Mouse (Mus musculus): Measurements from ENCODE around the gene Pdx1. TPM values are rescaled to one million over a fixed set of nuclear protein-coding genes. Genes with fewer than 3 reads are reported as not detected.

Pdx1 gene
- not detected in 2 replicates for polyA plus RNA-seq (2012; ENCODE audit: insufficient read depth, insufficient read length, missing spikeins)

GRCm38 (mm10) chr5:147269926-147270672 is at the start of gene Pdx1:
Pdx1 (plus strand) TSS chr5:147269959.
- no peaks in the 10 kb centered on the region for H3K4me1 ChIP-seq (ENCODE audit: control insufficient read depth, insufficient read depth, insufficient read length, low read length)
- no peak within 1 kb of the TSS for H3K27ac ChIP-seq (replicated peaks; ENCODE audit: low read depth, low read length)
- H3K4me3 ChIP-seq (ENCODE audit: insufficient read depth, low read depth, low read length): no peak within 1 kb of the TSS

GRCm38 (mm10) chr5:147227354-147228112 is 42.2 kb upstream of the Pdx1 start:
- Histone ChIP-seq H3K4me1 (ENCODE audit: control insufficient read depth, insufficient read depth, insufficient read length, low read length) (no peaks in the 10 kb centered on the region), H3K27ac (replicated peaks; ENCODE audit: low read depth, low read length) (no peak overlapping the region), H3K4me3 (ENCODE audit: insufficient read depth, low read depth, low read length) (no peak overlapping the region)

GRCm38 (mm10) chr5:147235406-147236309 is 34.1 kb upstream of the Pdx1 start:
- Histone ChIP-seq H3K4me3 (ENCODE audit: insufficient read depth, low read depth, low read length) (no peak overlapping the region), H3K27ac (replicated peaks; ENCODE audit: low read depth, low read length) (no peak overlapping the region), H3K4me1 (ENCODE audit: control insufficient read depth, insufficient read depth, insufficient read length, low read length) (no peaks in the 10 kb centered on the region)

- Histone ChIP-seq H3K4me3 (ENCODE audit: insufficient read depth, low read depth, low read length) (no peak overlapping the region), H3K27ac (replicated peaks; ENCODE audit: low read depth, low read length) (no peak overlapping the region), H3K4me1 (ENCODE audit: control insufficient read depth, insufficient read depth, insufficient read length, low read length) (no peaks in the 10 kb centered on the region)
Measured at GRCm38 (mm10) chr5:147243908-147244307, 25.9 kb upstream of the Pdx1 start.

GRCm38 (mm10) chr5:147260189-147260588 is 9.6 kb upstream of the Pdx1 start:
- Histone ChIP-seq H3K4me3 (ENCODE audit: insufficient read depth, low read depth, low read length) (no peak overlapping the region), H3K4me1 (ENCODE audit: control insufficient read depth, insufficient read depth, insufficient read length, low read length) (no peaks in the 10 kb centered on the region), H3K27ac (replicated peaks; ENCODE audit: low read depth, low read length) (no peak overlapping the region)

GRCm38 (mm10) chr5:147260778-147261177 is 9.0 kb upstream of the Pdx1 start:
- no peak overlapping the region for H3K4me3 ChIP-seq (ENCODE audit: insufficient read depth, low read depth, low read length)
- H3K4me1 ChIP-seq (ENCODE audit: control insufficient read depth, insufficient read depth, insufficient read length, low read length): no peaks in the 10 kb centered on the region
- H3K27ac ChIP-seq (replicated peaks; ENCODE audit: low read depth, low read length): no peak overlapping the region

- no peak overlapping the region for H3K4me3 ChIP-seq (ENCODE audit: insufficient read depth, low read depth, low read length)
- H3K4me1 ChIP-seq (ENCODE audit: control insufficient read depth, insufficient read depth, insufficient read length, low read length): no peaks in the 10 kb centered on the region
- H3K27ac ChIP-seq (replicated peaks; ENCODE audit: low read depth, low read length): no peak overlapping the region
Measured at GRCm38 (mm10) chr5:147261899-147262541, 7.7 kb upstream of the Pdx1 start.

- Histone ChIP-seq H3K27ac (replicated peaks; ENCODE audit: low read depth, low read length) (no peak overlapping the region), H3K4me1 (ENCODE audit: control insufficient read depth, insufficient read depth, insufficient read length, low read length) (no peaks in the 10 kb centered on the region), H3K4me3 (ENCODE audit: insufficient read depth, low read depth, low read length) (no peak overlapping the region)
Measured at GRCm38 (mm10) chr5:147263945-147264344, 5.8 kb upstream of the Pdx1 start.

- H3K4me1 ChIP-seq (ENCODE audit: control insufficient read depth, insufficient read depth, insufficient read length, low read length): no peaks in the 10 kb centered on the region
- no peak overlapping the region for H3K4me3 ChIP-seq (ENCODE audit: insufficient read depth, low read depth, low read length)
- no peak overlapping the region for H3K27ac ChIP-seq (replicated peaks; ENCODE audit: low read depth, low read length)
Measured at GRCm38 (mm10) chr5:147267434-147267833, 2.3 kb upstream of the Pdx1 start.

GRCm38 (mm10) chr5:147268728-147269127 is 1.0 kb upstream of the Pdx1 start:
- no peak overlapping the region for H3K4me3 ChIP-seq (ENCODE audit: insufficient read depth, low read depth, low read length)
- no peak overlapping the region for H3K27ac ChIP-seq (replicated peaks; ENCODE audit: low read depth, low read length)
- H3K4me1 ChIP-seq (ENCODE audit: control insufficient read depth, insufficient read depth, insufficient read length, low read length): no peaks in the 10 kb centered on the region

GRCm38 (mm10) chr5:147269371-147269770 is 388 bp upstream of the Pdx1 start:
- H3K4me3 ChIP-seq (ENCODE audit: insufficient read depth, low read depth, low read length): no peak overlapping the region
- H3K4me1 ChIP-seq (ENCODE audit: control insufficient read depth, insufficient read depth, insufficient read length, low read length): no peaks in the 10 kb centered on the region
- H3K27ac ChIP-seq (replicated peaks; ENCODE audit: low read depth, low read length): no peak overlapping the region

- no peak overlapping the region for H3K27ac ChIP-seq (replicated peaks; ENCODE audit: low read depth, low read length)
- H3K4me1 ChIP-seq (ENCODE audit: control insufficient read depth, insufficient read depth, insufficient read length, low read length): no peaks in the 10 kb centered on the region
- H3K4me3 ChIP-seq (ENCODE audit: insufficient read depth, low read depth, low read length): no peak overlapping the region
Measured at GRCm38 (mm10) chr5:147270673-147271655, 1.2 kb downstream of the Pdx1 start.

- Histone ChIP-seq H3K4me3 (ENCODE audit: insufficient read depth, low read depth, low read length) (no peak overlapping the region), H3K4me1 (ENCODE audit: control insufficient read depth, insufficient read depth, insufficient read length, low read length) (no peaks in the 10 kb centered on the region), H3K27ac (replicated peaks; ENCODE audit: low read depth, low read length) (no peak overlapping the region)
Measured at GRCm38 (mm10) chr5:147272046-147272807, 2.5 kb downstream of the Pdx1 start.

Data from brown adipose tissue, adult 24 weeks (tissue).